Mouse (Mus musculus): ENCODE measurements around the gene Isoc2a. TPM values are rescaled to one million over a fixed set of nuclear protein-coding genes. Genes with fewer than 3 reads are reported as not detected.
"Not testable (repeated sequence)": the region's sequence is repeated elsewhere in the genome, so short reads cannot be mapped to it uniquely, and the experiment has no call there.

Isoc2a gene
- total RNA-seq (2021) = 10 to 100 TPM; 11.2 to 12.4 TPM

DNA sequence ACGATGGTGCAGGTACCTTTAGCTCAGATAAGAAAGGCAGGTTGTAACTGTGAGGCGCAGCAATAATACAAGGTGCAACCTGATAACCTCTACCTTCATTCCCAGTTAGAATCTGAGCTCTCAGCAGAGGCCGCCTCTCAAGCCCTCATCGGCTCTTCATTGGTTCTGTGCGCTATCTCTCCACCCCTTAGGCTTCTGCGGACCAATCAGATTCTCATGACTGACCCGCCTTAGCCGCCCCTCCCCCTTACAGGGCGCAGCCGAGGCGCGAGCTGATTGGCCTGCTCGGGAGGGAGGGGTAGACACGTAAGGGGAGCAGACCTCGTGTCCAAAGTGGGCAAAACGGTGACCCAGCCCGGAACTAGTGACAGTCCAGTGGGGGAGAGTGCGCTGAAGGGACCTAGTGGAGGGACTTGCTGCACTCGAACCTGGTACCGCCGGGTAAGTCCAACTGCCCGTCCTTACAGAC is at the start of gene Isoc2a:
TSS of gene Isoc2a (plus strand) at position 401 of the 469 bp plus-strand sequence.
- peak; percentile 61 to 62 for DNase-seq (ENCODE audit: extremely low spot score in 1 of 2, low spot score in 1 of 2)

DNA sequence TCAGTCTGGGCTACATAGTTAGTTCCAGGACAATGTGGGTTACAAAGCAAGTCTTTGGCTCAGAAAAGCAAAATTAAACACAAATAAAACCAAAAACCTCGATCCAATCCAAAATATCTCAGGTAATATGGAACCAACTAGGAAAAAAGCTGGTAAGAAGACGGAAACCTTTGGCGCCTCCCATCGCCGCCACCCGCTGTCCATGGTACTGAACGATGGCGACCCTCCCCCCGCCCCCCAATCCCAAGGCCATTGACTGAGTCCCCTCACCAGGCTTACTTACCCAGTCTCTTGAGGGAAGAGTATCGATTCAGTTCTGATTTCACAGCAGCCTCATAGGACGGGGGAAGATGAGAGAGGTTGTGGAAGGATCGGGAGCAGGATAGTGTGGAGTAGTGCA is 46.5 kb upstream of the Isoc2a start:
- DNase-seq (ENCODE audit: extremely low spot score in 1 of 2, low spot score in 1 of 2) = no peak

DNA sequence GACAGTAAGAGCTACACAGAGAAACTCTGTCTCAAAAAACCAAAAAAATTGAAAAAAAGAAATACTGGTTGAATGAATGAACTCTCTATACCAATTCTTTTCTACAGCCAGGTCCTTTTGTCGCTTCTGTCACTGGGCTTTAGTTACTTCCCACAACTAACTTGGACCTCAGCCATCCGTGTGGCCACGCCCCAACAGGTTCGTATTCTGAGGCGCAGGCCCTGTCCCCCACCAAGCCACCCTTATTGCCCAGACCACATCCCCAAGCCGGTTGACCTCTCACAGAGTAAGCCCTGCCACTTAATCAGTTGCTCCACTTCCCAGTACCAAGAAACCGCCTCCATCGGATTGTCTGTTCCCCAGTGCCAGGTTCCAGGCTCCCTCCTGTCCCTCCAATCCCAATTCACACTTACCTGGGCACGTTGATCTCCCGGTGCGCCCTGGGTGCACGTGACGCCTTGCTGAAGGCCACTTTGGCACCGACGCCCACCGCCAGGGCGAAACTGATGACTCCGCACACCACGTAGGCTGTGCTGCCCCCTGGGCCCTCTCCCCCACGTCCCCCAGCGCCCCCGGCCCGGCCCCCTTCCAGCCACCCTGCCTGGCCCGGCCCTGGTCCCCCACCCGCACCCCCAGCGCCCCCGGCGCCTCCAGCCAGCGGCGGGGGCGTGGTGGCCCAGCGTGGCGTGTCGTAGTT is 41.2 kb upstream of the Isoc2a start:
- no peak for DNase-seq (ENCODE audit: extremely low spot score in 1 of 2, low spot score in 1 of 2)

DNA sequence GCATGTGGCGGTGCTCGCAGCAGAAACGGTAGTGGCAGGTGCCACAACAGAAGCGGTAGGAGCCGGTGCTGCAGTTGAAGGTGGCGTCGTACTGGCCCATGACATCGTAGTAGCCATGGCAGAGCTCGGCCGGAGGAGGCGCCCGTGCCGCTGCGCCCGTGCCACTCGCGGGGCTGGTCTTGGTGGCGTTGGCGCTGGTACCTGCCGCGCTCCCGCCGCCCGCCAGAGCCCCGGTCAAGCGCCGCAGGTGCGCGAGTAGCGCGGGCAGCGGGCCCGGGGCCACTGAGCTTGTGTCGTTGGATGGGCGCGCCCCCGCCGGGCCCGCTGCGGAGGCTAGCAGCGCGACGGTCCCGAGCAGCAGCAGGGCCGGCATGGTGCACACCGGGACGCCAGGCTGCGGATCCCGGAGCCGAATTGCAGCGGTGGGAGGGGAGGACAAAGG is 40.6 kb upstream of the Isoc2a start:
- no peak for DNase-seq (ENCODE audit: extremely low spot score in 1 of 2, low spot score in 1 of 2)

DNA sequence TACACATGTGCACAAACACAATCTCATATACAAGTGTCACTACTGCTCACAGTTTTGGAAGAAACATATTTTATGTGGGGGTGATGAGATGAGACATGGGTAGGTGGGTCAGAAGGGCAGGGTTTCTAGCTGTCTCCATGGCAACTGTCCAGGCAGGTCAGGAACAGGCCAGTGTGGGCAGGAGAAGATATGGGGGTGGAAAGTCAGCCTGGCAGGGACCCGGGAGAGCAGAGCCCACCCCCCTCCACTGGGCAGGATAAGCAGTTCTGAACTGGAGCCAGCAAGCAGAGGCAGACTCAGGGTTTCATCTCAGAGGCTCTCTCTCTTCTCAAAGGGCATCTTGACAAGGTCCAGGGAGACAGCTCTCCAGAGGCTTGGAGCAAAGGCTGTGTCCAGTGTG is 39.3 kb upstream of the Isoc2a start:
- DNase-seq (ENCODE audit: extremely low spot score in 1 of 2, low spot score in 1 of 2) = no peak

DNA sequence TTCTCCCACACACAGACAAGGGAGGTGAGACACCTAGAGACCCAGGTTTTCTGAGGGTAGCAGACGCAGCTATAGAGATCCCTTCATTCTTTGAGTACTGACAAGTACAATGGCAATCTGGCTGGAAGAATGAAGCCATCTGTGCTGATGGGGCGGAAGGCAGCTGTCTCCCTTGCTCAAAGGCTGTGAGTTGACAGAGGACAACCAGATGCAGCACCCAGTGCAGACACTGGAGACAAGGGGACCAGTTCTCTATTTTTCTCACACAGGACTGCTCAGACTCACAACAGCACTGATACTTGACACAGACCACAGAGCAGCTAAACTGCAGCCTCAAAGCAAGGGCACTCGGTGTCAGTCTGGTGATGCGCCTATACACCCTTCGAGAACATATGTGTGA is 34.9 kb upstream of the Isoc2a start:
- DNase-seq (ENCODE audit: extremely low spot score in 1 of 2, low spot score in 1 of 2) = peak in 1 of 2 experiments; percentile 35

DNA sequence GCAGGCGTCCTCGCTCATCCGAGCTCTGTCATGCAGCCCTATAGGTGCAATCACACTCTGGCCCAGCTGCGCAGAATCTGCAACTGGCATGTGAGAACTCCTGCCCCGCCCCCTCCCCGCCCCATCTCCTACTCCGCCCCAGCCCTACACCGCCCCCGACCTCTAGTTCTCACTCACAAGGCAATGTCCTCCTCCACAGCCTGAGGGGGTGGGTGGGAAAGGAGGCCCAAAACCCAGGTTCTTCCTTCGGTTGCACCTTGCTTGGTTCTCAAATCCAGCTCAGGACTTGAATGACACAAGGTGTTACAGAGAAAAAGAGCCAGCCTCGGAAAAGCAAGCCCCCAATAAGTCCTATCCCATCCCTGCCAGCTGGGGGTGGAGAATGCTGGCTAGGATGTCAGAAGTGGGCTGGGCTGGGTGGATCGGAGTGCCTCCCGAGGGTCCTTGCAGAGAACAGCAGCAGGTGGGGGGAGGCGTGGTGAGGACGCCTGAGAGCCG is 34.3 kb upstream of the Isoc2a start:
- peak; percentile 30 to 39 for DNase-seq (ENCODE audit: extremely low spot score in 1 of 2, low spot score in 1 of 2)

DNA sequence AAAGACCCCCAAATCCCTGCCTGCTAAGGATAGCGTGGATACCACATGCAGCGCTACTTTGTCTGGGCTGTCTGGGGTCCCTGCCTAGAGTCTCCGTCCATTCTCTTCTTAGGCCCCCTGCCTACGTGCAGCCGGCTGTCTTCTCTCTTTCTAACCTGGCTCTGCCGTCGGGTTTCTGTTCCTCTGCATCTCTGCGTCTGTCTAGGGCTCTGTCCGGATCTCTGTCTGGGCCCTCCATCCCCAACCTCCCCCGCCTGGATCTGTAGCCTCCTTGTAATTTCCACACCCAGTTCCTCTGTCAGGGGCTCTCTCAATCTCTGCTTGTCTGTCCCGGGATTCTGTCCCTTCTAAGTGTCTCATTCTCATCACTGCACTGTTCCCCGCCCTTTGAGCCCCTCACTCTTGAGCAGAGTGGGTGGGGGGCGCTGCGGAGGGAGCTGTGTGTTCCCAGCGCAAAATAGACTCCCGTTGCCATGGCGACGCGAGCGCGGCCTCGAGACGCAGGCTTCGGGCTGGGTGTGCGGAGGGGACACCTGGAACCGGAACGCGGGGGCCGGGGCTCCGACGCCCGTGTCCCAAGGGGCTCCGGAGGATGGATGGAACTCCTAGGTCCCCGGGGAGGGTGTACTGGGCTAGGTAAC is 33.2 kb upstream of the Isoc2a start:
- peak; percentile 71 to 75 for DNase-seq (ENCODE audit: extremely low spot score in 1 of 2, low spot score in 1 of 2)

DNA sequence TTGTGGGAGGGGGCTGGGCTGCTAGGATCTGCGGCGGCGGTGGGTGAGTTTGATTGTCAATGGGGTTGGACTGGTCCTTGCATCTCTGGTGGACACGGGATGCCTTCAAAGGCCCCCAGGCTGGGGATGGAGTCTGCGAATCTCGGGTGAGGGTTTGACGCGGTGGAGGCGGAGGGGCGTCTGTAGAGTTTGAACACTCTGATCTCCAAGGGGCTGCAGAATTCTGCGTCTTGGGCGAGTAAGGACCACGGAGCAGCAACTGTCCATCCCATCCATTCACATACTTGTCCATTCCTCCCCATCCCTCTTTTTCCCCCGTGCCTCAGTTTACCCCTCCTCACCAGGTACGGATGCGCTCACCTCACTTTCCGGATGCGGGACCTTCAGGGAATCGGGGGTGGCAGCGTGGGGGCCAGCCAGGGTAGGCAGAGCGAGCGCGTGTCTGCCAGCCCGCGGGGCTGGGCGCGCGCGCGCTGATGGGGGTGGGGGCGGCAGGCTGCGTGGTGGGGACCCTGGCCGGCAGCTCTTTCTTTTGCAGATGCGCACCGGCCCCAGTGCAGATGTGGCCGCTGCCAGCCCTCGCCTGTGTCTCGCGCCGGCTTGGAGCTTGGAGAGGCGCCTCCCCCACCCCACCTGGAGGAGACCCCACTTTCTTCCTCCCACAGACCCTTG is 32.6 kb upstream of the Isoc2a start, which contains the start of gene Shisa7:
TSS of gene Shisa7 (minus strand) at position 452 of the 672 bp plus-strand sequence.
- DNase-seq (ENCODE audit: extremely low spot score in 1 of 2, low spot score in 1 of 2) = peak; percentile 27 to 45

DNA sequence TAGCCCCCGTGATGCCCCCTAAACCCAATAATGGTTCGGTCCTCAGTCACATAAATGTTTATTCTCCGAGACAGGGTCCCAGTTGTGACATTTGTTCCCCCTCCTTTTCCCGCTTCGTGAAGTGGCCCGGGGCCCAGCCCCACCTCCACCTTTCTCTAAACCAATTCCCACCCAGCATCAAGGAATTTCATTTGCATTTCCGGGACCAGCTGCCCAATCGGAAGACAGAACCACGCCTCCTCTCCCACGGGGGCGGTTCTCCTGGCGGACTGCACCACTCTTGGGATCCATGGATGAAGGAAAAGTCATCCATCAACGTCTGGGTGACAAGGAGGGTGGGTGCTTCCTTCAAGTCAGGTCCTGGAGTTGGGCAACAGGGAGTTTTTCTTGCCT is 32.0 kb upstream of the Isoc2a start:
- DNase-seq (ENCODE audit: extremely low spot score in 1 of 2, low spot score in 1 of 2) = peak; percentile 68 to 73

DNA sequence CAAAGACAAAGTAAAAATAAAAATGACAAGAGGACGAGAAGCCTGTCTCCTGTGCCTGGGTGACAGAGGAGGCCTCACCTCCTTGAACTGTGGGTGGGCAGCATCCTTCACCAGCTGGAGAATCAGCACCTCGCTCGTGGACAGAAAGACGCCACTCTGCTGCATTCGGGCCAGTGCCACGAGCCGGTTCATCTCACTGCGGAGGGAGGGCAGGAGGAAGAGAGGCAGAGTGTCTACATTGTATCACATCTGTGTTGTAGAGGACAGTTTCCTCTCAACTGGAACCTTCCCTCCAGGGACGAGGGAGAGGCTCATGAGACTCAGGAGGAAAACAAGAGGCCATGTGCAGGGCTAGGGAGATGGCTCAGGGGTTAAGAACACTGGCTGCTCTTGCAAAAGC is 27.6 kb upstream of the Isoc2a start:
- DNase-seq (ENCODE audit: extremely low spot score in 1 of 2, low spot score in 1 of 2) = no peak

DNA sequence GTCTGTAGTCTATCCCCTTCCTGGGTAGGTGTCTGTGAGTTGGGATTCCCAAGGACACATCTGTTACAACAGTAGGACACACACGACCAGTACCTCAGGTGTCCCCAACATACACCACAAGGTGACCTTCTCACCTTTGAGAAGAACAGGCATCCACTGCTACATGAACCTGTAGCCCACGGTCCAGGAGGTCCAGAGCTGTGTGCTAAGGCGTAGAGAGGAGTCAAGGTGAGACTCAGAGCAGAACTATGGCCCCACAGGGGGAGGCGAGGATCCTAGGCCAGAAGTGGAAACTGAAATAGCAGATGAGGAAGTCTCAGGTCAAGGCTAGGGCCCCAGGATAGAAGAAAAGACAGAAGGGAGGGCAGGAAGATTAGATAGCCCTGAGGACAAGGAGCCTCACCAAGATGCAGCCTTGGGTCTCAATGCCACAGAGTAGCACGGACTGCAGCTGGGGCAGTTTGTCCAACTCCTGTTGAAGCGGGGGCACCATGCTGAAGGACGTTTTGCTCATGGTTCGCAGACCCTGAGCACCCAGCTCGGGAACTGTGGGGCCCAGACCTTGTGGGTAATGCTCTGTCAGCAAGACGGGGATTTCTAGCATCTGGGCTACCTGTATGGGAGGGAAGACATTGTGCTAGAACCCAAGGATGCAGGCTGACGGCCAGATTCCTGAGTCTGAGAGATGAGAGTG is 26.2 kb upstream of the Isoc2a start:
- no peak for DNase-seq (ENCODE audit: extremely low spot score in 1 of 2, low spot score in 1 of 2)

DNA sequence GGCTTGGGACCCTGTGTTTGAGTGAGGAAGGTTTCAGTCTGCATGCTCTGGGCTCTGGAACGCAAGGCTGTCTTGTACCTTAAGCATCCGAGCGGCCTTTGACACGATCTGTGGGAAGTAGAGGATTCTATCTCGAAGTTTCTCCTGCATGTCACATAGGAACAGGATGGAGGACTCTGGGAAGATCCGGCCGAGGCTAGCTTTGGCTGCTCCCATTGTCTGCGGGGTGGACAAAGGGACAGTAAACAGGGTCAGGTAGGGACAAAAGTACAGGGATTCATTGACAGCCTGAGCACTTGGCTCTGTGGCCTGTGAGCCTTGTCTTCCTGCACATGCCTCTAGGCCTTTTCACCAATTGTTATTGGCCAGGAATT is 25.7 kb upstream of the Isoc2a start:
- no peak for DNase-seq (ENCODE audit: extremely low spot score in 1 of 2, low spot score in 1 of 2)

DNA sequence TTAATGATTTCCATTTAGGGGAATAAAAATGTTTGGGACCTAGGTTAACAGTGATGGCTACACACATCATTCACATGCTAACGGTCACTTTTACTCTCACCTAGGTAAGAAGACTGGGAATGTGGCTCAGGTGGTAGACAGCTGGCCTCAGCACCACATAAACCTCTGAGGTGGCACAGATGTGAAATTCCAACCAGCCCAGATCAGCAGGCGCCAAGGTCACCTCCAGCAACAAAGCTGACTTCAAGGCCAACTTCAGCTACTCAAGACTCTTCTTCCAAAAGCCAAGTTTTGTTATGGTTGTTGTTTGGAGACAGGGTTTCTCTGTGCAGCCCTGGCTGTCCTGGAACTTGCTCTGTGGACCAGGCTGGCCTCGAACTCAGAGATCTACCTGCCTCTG is 23.3 kb upstream of the Isoc2a start:
- DNase-seq (ENCODE audit: extremely low spot score in 1 of 2, low spot score in 1 of 2) = no peak

DNA sequence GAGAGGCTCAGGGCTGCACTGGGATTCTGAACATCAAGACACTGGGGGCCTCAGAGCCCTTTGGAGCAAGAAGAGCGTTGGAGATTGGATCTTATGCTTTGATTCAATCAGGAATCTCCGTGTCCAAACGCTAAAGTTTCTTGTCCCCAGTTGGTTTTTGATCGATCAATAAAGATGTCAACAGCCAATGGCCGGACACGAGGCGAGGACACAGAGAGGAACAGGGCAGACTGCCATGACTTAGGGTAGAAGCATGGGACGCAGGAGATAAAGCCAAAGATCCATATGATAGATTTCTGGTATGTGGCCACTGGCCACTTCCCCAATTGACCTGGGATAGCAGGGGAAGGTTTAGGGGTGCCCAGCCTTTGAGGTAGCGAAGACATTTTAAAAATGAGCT is 20.4 kb upstream of the Isoc2a start:
- no peak for DNase-seq (ENCODE audit: extremely low spot score in 1 of 2, low spot score in 1 of 2)

DNA sequence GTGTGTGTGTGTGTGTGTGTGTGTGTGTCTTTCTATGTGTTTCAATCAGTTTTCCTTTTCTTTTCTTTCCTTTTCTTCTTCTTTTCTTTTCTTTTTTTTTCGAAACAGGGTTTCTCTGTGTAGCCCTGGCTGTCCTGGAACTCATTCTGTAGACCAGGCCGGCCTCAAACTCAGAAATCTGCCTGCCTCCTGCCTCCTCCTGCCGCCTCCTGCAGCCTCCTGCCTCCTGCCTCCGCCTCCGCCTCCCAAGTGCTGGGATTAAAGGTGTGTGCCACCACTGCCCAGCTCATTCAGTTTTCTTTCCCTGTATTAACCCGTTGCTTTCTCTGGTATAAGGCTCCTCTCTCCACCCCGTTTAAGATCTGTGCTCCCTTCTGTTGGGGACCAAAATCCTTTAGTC is 19.6 kb upstream of the Isoc2a start:
- no peak for DNase-seq (ENCODE audit: extremely low spot score in 1 of 2, low spot score in 1 of 2)

DNA sequence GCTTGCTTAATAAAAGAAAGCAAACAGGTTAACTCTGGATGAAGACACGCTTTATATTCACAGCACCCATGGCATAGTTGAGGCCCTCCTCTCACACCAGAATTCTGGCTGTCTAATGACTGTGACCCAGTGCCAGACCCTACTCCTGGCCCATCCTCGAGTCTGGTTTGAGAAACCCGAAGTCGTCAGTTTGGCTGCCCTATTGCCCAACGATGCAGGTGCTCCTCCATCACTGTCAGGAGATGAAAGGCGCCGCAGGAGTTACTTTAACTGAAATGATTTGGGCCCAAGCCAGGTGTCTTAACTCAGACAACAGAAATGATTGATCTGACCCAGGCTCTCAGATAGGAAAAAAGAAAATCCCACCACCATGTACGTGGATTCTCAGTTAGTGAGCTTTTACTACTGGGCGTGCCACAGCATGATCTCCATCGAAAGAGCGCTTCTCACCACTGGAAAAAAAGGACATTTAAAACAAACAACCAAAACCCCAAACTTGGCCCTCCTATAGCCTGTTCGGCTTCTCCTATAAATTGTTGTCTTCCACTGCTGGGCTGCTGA is 17.5 kb upstream of the Isoc2a start:
- DNase-seq (ENCODE audit: extremely low spot score in 1 of 2, low spot score in 1 of 2) = no peak

DNA sequence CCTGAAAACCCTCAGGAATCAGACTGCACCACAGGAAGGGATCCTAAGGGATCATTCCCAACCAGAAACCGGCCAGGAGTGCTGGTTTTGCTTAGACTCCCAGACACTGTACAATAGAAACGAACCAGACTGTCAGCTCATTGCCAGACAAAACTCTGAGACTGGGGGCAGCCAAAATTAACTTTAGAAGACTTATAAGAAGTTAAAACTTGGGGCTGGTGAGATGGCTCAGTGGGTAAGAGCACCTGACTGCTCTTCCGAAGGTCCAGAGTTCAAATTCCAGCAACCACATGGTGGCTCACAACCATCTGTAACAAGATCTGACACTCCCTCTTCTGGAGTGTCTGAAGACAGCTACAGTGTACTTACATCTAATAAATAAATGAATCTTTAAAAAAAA is 16.0 kb upstream of the Isoc2a start:
- DNase-seq (ENCODE audit: extremely low spot score in 1 of 2, low spot score in 1 of 2) = not testable (repeated sequence)

DNA sequence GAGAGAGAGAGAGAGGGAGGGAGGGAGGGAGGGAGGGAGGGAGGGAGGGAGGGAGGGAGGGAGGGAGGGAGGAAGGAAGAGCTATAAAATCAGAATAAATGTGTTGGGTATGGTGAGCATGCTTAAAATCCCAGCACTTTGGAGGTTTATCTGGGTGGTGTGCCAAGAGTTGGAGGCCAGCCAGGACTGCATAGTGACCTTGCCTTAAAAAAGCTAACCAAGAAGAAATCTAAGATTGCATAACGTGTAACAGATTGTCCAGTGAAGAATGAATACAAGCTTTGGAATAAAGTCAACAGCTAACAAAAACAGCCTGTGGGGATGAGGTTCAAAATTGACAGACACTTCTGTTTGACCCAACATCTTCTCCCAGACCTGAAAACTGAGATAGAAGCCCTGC is 13.9 kb upstream of the Isoc2a start:
- no peak for DNase-seq (ENCODE audit: extremely low spot score in 1 of 2, low spot score in 1 of 2)

DNA sequence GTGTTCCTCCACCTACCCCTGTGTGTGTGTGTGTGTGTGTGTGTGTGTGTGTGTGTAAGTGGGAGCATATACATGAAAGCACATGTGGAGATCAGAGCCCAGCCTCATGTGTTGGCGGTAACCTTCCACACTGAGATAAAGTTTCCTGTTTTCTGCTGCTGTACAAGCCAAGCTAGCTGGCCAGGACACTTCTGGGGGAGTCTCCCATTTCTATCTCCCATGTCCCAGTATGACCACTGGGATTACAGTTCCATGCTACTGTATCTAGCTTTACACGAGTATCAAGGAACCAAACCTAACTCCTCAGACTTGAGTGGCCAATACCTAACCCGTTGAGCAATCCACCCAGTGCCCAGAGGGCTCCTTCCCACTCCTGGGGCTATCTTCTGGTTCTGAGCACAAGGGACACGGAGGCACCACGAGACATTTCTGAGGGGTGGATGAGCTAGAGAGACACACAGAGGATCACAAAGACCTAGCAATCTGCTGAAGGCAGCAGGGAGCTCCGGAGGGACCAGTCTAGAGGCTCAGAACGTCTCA is 13.3 kb upstream of the Isoc2a start:
- no peak for DNase-seq (ENCODE audit: extremely low spot score in 1 of 2, low spot score in 1 of 2)

Measured in layer of hippocampus, postnatal 25 days (tissue).